Mouse (Mus musculus): ENCODE measurements around the gene Szrd1.

Szrd1 gene

GRCm38 (mm10) chr4:141115398-141115797, 24.2 kb downstream of the Szrd1 start:
- DNase-seq (ENCODE audit: low spot score in 2 of 2) = no peak

- peak; percentile 76 to 86 for DNase-seq (ENCODE audit: low spot score in 2 of 2)
Measured at GRCm38 (mm10) chr4:141114521-141114981, 25.0 kb downstream of the Szrd1 start.

GRCm38 (mm10) chr4:141113831-141114230, 25.7 kb downstream of the Szrd1 start:
- DNase-seq (ENCODE audit: low spot score in 2 of 2) = peak; percentile 50 to 53

- DNase-seq (ENCODE audit: low spot score in 2 of 2) = no peak
Measured at GRCm38 (mm10) chr4:141108196-141108732, 31.3 kb downstream of the Szrd1 start.

GRCm38 (mm10) chr4:141106526-141107183, 32.9 kb downstream of the Szrd1 start:
- no peak for DNase-seq (ENCODE audit: low spot score in 2 of 2)

- no peak for DNase-seq (ENCODE audit: low spot score in 2 of 2)
Measured at GRCm38 (mm10) chr4:141101855-141102254, 37.7 kb downstream of the Szrd1 start.

- no peak for DNase-seq (ENCODE audit: low spot score in 2 of 2)
Measured at GRCm38 (mm10) chr4:141101291-141101690, 38.3 kb downstream of the Szrd1 start.

- no peak for DNase-seq (ENCODE audit: low spot score in 2 of 2)
Measured at GRCm38 (mm10) chr4:141099956-141100355, 39.6 kb downstream of the Szrd1 start.

GRCm38 (mm10) chr4:141098935-141099334, 40.6 kb downstream of the Szrd1 start:
- DNase-seq (ENCODE audit: low spot score in 2 of 2) = no peak

GRCm38 (mm10) chr4:141096710-141097109, 42.9 kb downstream of the Szrd1 start:
- DNase-seq (ENCODE audit: low spot score in 2 of 2) = no peak

- DNase-seq (ENCODE audit: low spot score in 2 of 2) = no peak
Measured at GRCm38 (mm10) chr4:141095016-141095415, 44.6 kb downstream of the Szrd1 start.

- no peak for DNase-seq (ENCODE audit: low spot score in 2 of 2)
Measured at GRCm38 (mm10) chr4:141088714-141089113, 50.9 kb downstream of the Szrd1 start.

- DNase-seq (ENCODE audit: low spot score in 2 of 2) = no peak
Measured at GRCm38 (mm10) chr4:141088033-141088432, 51.5 kb downstream of the Szrd1 start, which contains the start of gene Spata21. TSS of gene Spata21 (plus strand) at chr4:141088333.

- no peak for DNase-seq (ENCODE audit: low spot score in 2 of 2)
Measured at GRCm38 (mm10) chr4:141086862-141087261, 52.7 kb downstream of the Szrd1 start.

GRCm38 (mm10) chr4:141078510-141079137, 61.0 kb downstream of the Szrd1 start:
- DNase-seq (ENCODE audit: low spot score in 2 of 2) = no peak

GRCm38 (mm10) chr4:141077681-141078509, 61.7 kb downstream of the Szrd1 start, which contains the start of gene Necap2:
TSS of gene Necap2 (minus strand) at chr4:141078357.
- DNase-seq (ENCODE audit: low spot score in 2 of 2) = peak; percentile 96

- DNase-seq (ENCODE audit: low spot score in 2 of 2) = peak in 1 of 2 experiments; percentile 59
Measured at GRCm38 (mm10) chr4:141076761-141077506, 62.6 kb downstream of the Szrd1 start.

GRCm38 (mm10) chr4:141074109-141074508, 65.5 kb downstream of the Szrd1 start:
- DNase-seq (ENCODE audit: low spot score in 2 of 2) = no peak

GRCm38 (mm10) chr4:141073661-141074060, 65.9 kb downstream of the Szrd1 start:
- DNase-seq (ENCODE audit: low spot score in 2 of 2) = peak; percentile 66 to 73

- no peak for DNase-seq (ENCODE audit: low spot score in 2 of 2)
Measured at GRCm38 (mm10) chr4:141072502-141072901, 67.1 kb downstream of the Szrd1 start.

- peak; percentile 54 to 71 for DNase-seq (ENCODE audit: low spot score in 2 of 2)
Measured at GRCm38 (mm10) chr4:141069731-141070130, 69.8 kb downstream of the Szrd1 start.

All from right cerebral cortex, postnatal 10 days (tissue).